Mouse (Mus musculus): ENCODE measurements around the gene Acot7. TPM values are rescaled to one million over a fixed set of nuclear protein-coding genes. Genes with fewer than 3 reads are reported as not detected.

The Acot7 gene
- polyA plus RNA-seq, 1 experiment, result not detected

DNA sequence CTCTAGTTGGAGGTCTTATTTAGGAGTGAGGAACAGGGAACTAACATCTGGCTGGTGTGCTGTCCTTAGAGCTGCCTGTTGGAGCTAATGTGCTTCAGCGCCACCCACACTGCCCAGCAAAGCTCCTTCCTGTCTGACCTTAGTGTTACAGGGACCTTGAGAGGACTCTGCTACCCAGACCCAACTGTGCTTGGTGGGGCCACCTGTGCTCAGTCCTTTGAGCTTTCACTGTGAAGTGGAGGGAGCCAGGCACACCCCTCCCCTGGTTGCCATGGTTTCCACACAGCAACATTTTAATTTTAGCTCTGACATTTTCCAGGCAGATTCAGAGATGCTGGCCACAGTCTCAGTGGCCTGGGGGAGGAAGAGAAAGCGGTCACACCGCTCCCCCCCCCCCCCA, 25.0 kb downstream of the Acot7 start:
- peaks cover 42% of the 10 kb centered on the region for H3K4me1 ChIP-seq (ENCODE audit: control insufficient read depth, insufficient read depth, low read length)
- WGBS, result 40% methylated on average over 3 of the region's 3 CpGs
- H3K27ac ChIP-seq (ENCODE audit: insufficient read depth, low read depth, low read length), result peak overlapping the region; percentile 80
- H3K4me3 ChIP-seq (ENCODE audit: insufficient read depth, low read depth, low read length), result no peak overlapping the region
- TF ChIP-seq POLR2A (IDR thresholded peaks at IDR 0.05; ENCODE audit: insufficient read depth, low read depth, low read length) (no peak), CTCF (IDR thresholded peaks at IDR 0.05; ENCODE audit: insufficient read depth, low read depth, low read length) (no peak)

DNA sequence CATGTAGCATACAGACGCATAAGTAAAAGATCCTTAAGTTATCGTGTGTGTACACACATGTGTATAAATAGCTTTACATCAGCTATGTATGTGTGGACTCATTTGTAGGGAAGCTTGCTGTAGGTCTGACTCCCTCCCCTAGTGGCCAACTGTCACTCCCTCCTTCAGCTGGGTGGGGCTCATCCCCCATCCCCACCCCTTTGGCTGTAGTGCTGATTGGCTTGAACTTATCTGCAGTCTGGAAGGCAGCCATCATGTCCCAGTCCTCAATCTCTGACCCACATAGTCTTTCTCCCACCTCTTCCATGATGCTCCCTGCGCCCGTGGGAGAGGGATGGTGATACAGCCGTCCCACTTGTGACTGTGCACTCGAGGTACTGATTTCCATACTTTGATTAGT, 26.7 kb downstream of the Acot7 start:
- no peak for TF ChIP-seq POLR2A (IDR thresholded peaks at IDR 0.05; ENCODE audit: insufficient read depth, low read depth, low read length)
- no peak for TF ChIP-seq CTCF (IDR thresholded peaks at IDR 0.05; ENCODE audit: insufficient read depth, low read depth, low read length)
- WGBS, result 73% methylated on average over 6 of the region's 6 CpGs
- no peak overlapping the region for H3K4me3 ChIP-seq (ENCODE audit: insufficient read depth, low read depth, low read length)
- peaks cover 42% of the 10 kb centered on the region for H3K4me1 ChIP-seq (ENCODE audit: control insufficient read depth, insufficient read depth, low read length)
- H3K27ac ChIP-seq (ENCODE audit: insufficient read depth, low read depth, low read length), result no peak overlapping the region

DNA sequence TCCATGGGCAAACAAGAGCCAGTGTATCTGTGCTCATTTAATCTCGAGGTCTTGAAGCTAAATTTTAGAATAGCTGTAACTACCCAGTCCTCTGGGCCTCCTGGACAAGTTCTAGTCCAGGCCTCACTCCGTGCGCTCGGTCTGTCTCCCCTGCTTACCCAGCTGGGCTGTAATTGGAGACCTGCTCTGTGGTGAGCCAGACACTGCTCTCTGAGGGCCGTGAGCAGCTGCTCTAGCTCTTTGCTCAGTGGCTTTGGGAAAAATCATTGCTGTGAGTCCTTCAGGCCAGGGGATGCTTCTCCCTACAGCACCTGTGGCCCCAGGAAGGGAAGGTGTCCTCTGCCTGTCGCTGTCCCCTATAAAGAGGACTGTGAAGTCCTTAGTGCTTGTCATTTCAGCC, 28.3 kb downstream of the Acot7 start:
- TF ChIP-seq POLR2A (IDR thresholded peaks at IDR 0.05; ENCODE audit: insufficient read depth, low read depth, low read length), result no peak
- no peak for TF ChIP-seq CTCF (IDR thresholded peaks at IDR 0.05; ENCODE audit: insufficient read depth, low read depth, low read length)
- 0 out of 2 replicates have a peak overlapping the region, but pooled peaks have one; percentile 28 for H3K27ac ChIP-seq (ENCODE audit: insufficient read depth, low read depth, low read length)
- 58% methylated on average over 6 of the region's 6 CpGs for WGBS
- H3K4me1 ChIP-seq (ENCODE audit: control insufficient read depth, insufficient read depth, low read length), result peaks cover 37% of the 10 kb centered on the region
- no peak overlapping the region for H3K4me3 ChIP-seq (ENCODE audit: insufficient read depth, low read depth, low read length)

DNA sequence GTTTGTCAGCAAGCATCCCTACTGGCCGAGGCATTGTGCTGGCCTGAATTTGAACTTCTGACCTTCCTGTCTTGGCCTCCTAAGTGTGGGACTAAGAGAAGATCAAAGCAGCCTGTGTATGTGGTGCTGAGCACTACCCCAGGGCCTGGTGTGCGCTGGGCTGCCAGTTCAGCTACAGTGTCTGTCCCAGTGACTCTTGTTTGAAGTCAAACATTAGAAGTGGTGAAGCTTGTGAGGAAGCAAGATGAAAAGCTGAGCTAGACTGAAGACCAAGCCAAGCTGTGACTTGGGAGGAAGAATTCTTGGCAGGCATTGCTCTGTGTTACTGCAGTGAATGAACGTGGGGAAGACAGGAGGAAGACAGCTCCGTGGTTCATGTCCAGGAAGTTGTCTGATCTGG, 31.7 kb downstream of the Acot7 start:
- Histone ChIP-seq H3K4me3 (ENCODE audit: insufficient read depth, low read depth, low read length) (no peak overlapping the region), H3K4me1 (ENCODE audit: control insufficient read depth, insufficient read depth, low read length) (peaks cover 37% of the 10 kb centered on the region), H3K27ac (ENCODE audit: insufficient read depth, low read depth, low read length) (no peak overlapping the region)
- no peak for TF ChIP-seq POLR2A (IDR thresholded peaks at IDR 0.05; ENCODE audit: insufficient read depth, low read depth, low read length)
- TF ChIP-seq CTCF (IDR thresholded peaks at IDR 0.05; ENCODE audit: insufficient read depth, low read depth, low read length), result no peak
- WGBS, result 44% methylated on average over 4 of the region's 4 CpGs

DNA sequence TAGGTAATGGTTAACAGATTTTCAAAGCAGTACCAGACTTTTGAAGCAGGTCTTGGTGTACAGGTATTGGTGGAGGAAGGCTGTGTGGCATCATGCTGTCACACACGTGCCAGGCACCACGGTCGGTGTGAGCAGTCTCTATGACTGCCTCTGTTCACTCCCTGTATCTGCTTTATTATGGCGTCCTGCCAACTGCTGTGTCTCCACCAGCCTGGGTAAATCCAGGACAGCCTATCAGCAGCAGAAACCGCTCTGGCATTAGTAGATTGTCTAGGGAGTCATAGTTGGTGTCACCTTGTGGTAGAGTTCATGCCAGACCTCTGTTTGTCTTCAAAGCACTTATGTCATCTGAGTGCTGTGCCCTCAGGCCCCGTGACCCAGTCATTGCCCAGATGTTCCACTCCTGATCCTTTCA, 34.2 kb downstream of the Acot7 start:
- WGBS, result 54% methylated on average over 6 of the region's 6 CpGs
- Histone ChIP-seq H3K4me3 (ENCODE audit: insufficient read depth, low read depth, low read length) (no peak overlapping the region), H3K27ac (ENCODE audit: insufficient read depth, low read depth, low read length) (peak overlapping the region; percentile 52), H3K4me1 (ENCODE audit: control insufficient read depth, insufficient read depth, low read length) (peaks cover 30% of the 10 kb centered on the region)
- no peak for TF ChIP-seq POLR2A (IDR thresholded peaks at IDR 0.05; ENCODE audit: insufficient read depth, low read depth, low read length)
- TF ChIP-seq CTCF (IDR thresholded peaks at IDR 0.05; ENCODE audit: insufficient read depth, low read depth, low read length), result no peak

DNA sequence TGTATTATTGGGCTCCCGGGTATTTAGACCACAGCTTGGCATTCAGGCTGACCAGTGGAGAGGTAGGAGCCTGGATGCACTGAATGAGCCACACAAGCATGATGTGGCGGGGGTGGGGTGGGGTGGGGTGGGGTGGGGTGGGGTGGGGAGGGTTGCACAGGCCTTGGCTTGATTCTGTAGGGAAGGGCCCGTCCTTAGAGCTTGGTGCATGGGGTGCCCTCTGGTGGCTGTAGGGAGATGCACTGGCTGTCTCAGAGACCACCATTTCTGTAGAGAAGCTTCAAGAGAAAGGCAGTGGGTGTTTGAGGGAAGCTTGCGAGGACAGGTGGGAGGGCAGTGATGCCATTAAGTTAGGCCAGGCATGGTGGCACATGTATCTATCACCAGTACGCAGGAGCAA, 34.6 kb downstream of the Acot7 start:
- Histone ChIP-seq H3K27ac (ENCODE audit: insufficient read depth, low read depth, low read length) (peak overlapping the region; percentile 52; the same call in 1 of the 2 replicates), H3K4me3 (ENCODE audit: insufficient read depth, low read depth, low read length) (no peak overlapping the region), H3K4me1 (ENCODE audit: control insufficient read depth, insufficient read depth, low read length) (peaks cover 29% of the 10 kb centered on the region)
- TF ChIP-seq CTCF (IDR thresholded peaks at IDR 0.05; ENCODE audit: insufficient read depth, low read depth, low read length), result 0 out of 2 replicates have a peak, but pooled peaks have one; percentile 47
- TF ChIP-seq POLR2A (IDR thresholded peaks at IDR 0.05; ENCODE audit: insufficient read depth, low read depth, low read length), result no peak
- WGBS, result 34% methylated on average over 5 of the region's 5 CpGs

DNA sequence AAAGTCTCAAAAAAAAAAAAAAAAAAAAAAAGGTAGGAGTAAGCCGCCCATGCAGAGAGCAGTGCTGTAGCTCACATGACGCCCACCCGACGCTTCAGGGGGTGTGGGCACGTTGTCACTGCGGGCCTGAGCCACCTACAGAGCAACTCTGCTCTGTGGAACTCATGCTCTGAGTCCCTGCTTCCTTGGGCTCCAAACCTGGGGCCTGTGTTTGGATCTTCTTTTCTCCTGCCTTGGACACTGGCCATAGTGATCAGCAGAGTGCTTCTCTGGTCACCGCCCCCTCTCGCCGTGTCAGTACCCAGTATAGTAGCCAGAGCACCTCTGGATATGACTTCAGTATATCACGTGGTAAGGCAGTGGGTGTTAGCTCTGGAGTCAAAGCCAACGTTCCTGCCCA, 35.0 kb downstream of the Acot7 start:
- 46% methylated on average over 11 of the region's 11 CpGs for WGBS
- no peak overlapping the region for H3K4me3 ChIP-seq (ENCODE audit: insufficient read depth, low read depth, low read length)
- TF ChIP-seq CTCF (IDR thresholded peaks at IDR 0.05; ENCODE audit: insufficient read depth, low read depth, low read length) (no peak), POLR2A (IDR thresholded peaks at IDR 0.05; ENCODE audit: insufficient read depth, low read depth, low read length) (no peak)
- H3K27ac ChIP-seq (ENCODE audit: insufficient read depth, low read depth, low read length), result peak overlapping the region; percentile 46; the same call in 1 of the 2 replicates
- peaks cover 29% of the 10 kb centered on the region for H3K4me1 ChIP-seq (ENCODE audit: control insufficient read depth, insufficient read depth, low read length)

DNA sequence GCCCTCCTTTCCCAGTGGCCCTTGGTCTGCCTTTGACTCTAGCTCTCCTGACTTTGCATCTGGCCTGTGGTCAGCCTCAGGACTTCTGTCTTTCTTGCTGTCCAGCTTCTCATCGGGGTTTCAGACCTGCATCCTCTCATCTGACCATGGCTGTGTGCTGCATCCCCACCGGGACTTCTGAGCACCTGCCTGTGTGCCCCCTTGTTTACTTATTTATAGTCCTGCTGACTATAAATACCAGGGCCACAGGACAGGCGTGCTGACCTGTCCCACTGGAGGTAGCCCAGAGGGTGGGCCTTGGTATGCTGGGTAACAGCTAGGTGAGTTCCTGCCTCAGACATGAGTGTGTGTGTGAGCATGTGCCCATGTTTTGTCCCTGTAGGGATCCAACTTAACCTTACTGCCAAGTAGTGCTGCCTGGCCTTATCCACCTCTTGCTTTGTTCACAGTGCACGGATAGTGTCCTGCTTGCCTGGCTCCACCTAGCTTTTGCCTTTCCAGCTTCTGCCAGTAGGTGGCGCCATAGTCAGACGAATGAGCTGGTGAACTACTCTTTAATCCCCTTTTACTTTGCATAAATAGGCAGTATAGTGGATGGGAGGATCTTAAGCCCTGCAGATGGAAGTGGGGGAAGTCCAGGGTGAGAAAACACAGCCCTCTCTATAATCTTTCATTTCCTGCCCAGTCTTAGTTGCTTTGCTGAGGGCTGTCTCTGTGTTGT, 36.0 kb downstream of the Acot7 start:
- no peak for TF ChIP-seq POLR2A (IDR thresholded peaks at IDR 0.05; ENCODE audit: insufficient read depth, low read depth, low read length)
- TF ChIP-seq CTCF (IDR thresholded peaks at IDR 0.05; ENCODE audit: insufficient read depth, low read depth, low read length), result 0 out of 2 replicates have a peak, but pooled peaks have one; percentile 31
- Histone ChIP-seq H3K4me3 (ENCODE audit: insufficient read depth, low read depth, low read length) (no peak overlapping the region), H3K27ac (ENCODE audit: insufficient read depth, low read depth, low read length) (no peak overlapping the region; the same call in 1 of the 2 replicates), H3K4me1 (ENCODE audit: control insufficient read depth, insufficient read depth, low read length) (peaks cover 36% of the 10 kb centered on the region)
- 34% methylated on average over 6 of the region's 6 CpGs for WGBS

DNA sequence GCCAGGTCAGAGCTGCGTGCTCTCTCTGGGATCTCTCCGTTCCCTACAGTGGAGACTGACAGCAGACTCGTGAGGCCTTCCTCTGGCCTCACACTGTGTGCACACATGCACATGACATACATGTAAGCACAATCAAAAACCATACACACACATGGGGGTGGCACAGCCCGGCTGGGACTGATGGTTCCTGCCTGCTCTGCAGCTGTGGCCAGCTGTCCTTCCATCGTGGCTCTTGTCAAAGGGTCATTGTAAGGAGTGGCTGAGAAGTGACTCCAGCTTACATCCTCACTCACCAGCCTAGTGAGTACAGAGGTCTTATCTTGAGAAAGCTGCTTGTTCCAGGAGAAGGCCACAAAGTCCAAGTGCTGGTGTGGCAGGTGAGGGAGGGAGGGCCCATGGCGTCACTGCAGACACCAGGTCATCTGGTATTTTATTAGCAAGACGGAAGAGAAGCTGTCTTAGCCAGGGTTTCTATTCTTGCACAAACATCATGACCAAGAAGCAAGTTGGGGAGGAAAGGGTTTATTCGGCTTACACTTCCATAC, 37.0 kb downstream of the Acot7 start:
- H3K4me1 ChIP-seq (ENCODE audit: control insufficient read depth, insufficient read depth, low read length), result peaks cover 38% of the 10 kb centered on the region
- TF ChIP-seq POLR2A (IDR thresholded peaks at IDR 0.05; ENCODE audit: insufficient read depth, low read depth, low read length) (no peak), CTCF (IDR thresholded peaks at IDR 0.05; ENCODE audit: insufficient read depth, low read depth, low read length) (no peak)
- WGBS, result 71% methylated on average over 8 of the region's 8 CpGs
- no peak overlapping the region for H3K27ac ChIP-seq (ENCODE audit: insufficient read depth, low read depth, low read length)
- H3K4me3 ChIP-seq (ENCODE audit: insufficient read depth, low read depth, low read length), result no peak overlapping the region
